Mouse (Mus musculus) thymus, adult 2 months (tissue): Measurements from ENCODE around the gene Sdc4. TPM values are rescaled to one million over a fixed set of nuclear protein-coding genes. Genes with fewer than 3 reads are reported as not detected.

Source experiments
- DNase-seq: peaks from one replicate; pipeline ENCODE4 v3.0.0; 2021
- H3K27ac ChIP-seq: fragments of 200-500 bp; 2 replicates; pipeline ENCODE4 v1.5.1; 2012; ENCODE audit warnings: low read length, control low read depth; ENCODE audit not compliant: control insufficient read depth, insufficient read depth
- H3K27me3 ChIP-seq: fragments of 200-500 bp; 2 replicates; pipeline ENCODE4 v1.6.1; 2012; ENCODE audit warnings: mild to moderate bottlenecking, low read length, moderate library complexity, mixed read lengths; ENCODE audit not compliant: control insufficient read depth, insufficient read depth
- H3K36me3 ChIP-seq: fragments of 200-500 bp; 2 replicates; pipeline ENCODE4 v1.6.1; 2012; ENCODE audit warnings: mild to moderate bottlenecking, low read length, moderate library complexity; ENCODE audit not compliant: control insufficient read depth, insufficient read depth
- H3K4me1 ChIP-seq: fragments of 200-500 bp; replicated peaks from 2 replicates; pipeline ENCODE4 v1.6.1; 2012; ENCODE audit warnings: low read length; ENCODE audit not compliant: control insufficient read depth, insufficient read depth
- H3K4me3 ChIP-seq: fragments of 200-500 bp; 2 replicates; pipeline ENCODE4 v1.5.1; 2012; ENCODE audit warnings: mild to moderate bottlenecking, low read length, control low read depth, moderate library complexity; ENCODE audit not compliant: control insufficient read depth, insufficient read depth
- CTCF ChIP-seq: fragments of 200-500 bp; IDR thresholded peaks from 2 replicates; pipeline ENCODE4 v1.5.1; 2012; ENCODE audit warnings: mild to moderate bottlenecking, control low read depth, low read length, moderate library complexity, borderline replicate concordance; ENCODE audit not compliant: control insufficient read depth, poor library complexity, insufficient read depth; ENCODE audit errors: extremely low read depth
- POLR2A ChIP-seq: fragments of 200-500 bp; IDR thresholded peaks from 2 replicates; pipeline ENCODE4 v1.6.1; 2012; ENCODE audit warnings: mild to moderate bottlenecking, low read length, control low read depth, moderate library complexity; ENCODE audit not compliant: control insufficient read depth, poor library complexity, insufficient read depth; ENCODE audit errors: extremely low read depth
- WGBS: fragments of 180-500 bp; shearing (Covaris S2); methylation state at CpG from one replicate; pipeline ENCODE4 v1.1.7; 2018; 5-methylcytosine and 5-hydroxymethylcytosine counted together
- polyA plus RNA-seq: library from polyadenylated mRNA; depleted of rRNA; stranded (reverse); fragments of >200 nt; gene quantifications from 2 replicates; pipeline ENCODE4 v1.2.3, GENCODE M21; 2012

The Sdc4 gene
- polyA plus RNA-seq, 1 experiment, result 18.6 TPM

DNA sequence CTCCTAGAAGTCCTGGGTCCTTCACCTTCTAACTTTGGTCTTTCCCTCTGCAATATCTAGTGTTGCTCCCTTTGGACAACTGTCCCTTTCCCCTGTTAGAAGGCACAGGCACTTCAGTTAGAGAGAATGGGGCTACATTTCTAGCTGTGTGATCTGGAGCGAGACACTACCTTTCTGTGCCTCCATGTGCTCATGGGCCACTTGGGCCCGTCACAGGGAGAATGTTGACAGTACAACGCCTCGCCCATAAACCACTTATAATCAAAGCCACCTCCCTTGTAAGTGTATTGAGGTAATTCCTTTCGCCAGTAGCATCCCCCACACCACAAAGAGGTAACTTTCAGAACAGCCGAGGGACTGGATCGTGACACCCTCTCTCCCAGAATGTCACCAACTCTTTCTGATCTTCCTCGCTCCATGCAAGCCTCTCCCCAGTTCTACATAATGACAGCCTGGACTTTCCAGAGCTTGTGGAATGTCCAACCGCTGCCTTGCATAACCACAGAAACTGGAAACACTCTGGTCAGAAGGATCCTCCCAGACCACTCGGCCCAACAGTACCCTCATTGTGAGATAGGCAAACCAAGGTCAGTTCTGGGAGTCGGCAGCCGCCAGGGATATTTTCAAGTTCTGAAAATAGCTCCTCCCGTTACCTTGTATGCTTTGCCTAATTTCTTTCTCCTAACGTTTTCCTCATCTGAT, 5.8 kb upstream of the Sdc4 start:
- TF ChIP-seq CTCF (no peak), POLR2A (no peak)
- Histone ChIP-seq H3K27ac (no peak overlapping the region), H3K4me1 (0 out of 2 replicates have a peak, but pooled peaks cover 3% of the 10 kb centered on the region), H3K27me3 (no peaks in the 10 kb centered on the region), H3K4me3 (no peak overlapping the region), H3K36me3 (no peaks in the 10 kb centered on the region)
- no peak for DNase-seq
- 96% methylated on average over 14 of the region's 14 CpGs for WGBS

DNA sequence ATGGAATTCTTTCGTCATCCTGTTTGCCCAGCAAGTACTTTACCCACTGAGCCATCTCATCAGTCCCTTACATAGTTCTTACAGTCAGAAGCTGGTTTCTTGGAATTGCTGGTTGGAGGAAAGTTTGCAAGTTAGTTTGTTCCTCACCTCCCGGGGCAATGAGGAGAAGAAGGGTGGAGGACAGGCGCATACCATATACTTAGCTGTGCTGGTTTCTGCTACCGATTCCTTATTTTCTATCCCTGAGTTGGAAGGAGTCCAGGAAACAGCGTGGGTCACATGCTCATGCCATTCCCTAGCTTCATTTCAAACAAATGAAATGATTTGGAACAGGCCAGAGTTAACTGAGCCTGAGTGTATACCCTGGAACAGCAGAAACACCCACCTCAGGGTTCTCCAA, 5.2 kb upstream of the Sdc4 start:
- H3K4me1 ChIP-seq, result 0 out of 2 replicates have a peak, but pooled peaks cover 3% of the 10 kb centered on the region
- H3K27ac ChIP-seq, result no peak overlapping the region
- H3K4me3 ChIP-seq, result no peak overlapping the region
- TF ChIP-seq POLR2A (no peak), CTCF (no peak)
- 85% methylated on average over 5 of the region's 5 CpGs for WGBS
- H3K27me3 ChIP-seq, result peaks cover under 1% of the 10 kb centered on the region; the same call in 1 of the 2 replicates
- DNase-seq, result no peak
- H3K36me3 ChIP-seq, result no peaks in the 10 kb centered on the region

DNA sequence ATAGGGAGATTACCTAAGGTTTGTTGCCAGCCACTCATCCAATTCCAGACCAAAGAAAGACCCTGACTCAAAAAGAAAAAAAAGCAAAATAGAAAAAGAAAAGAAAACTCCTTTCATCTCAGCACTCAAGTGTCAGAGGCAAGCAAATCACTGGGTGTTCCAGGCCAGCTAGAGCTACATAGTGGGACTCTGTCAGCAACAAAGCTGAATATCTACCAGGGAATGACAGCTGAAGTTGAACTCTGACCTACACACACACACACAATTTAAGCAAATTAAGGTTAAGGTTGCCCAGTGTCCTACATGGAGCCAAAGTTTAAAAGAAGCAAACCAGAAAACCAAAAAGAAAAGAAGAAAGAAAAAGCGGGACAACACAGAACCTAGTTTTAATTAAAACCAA, 4.5 kb upstream of the Sdc4 start:
- peaks cover 6% of the 10 kb centered on the region; the same call in 1 of the 2 replicates for H3K27me3 ChIP-seq
- no peak overlapping the region for H3K4me3 ChIP-seq
- peaks cover 7% of the 10 kb centered on the region; the same call in 1 of the 2 replicates for H3K4me1 ChIP-seq
- no peak overlapping the region for H3K27ac ChIP-seq
- no peaks in the 10 kb centered on the region for H3K36me3 ChIP-seq
- no peak for DNase-seq
- WGBS, result 88% methylated on average over 1 of the region's 1 CpGs
- TF ChIP-seq CTCF (no peak), POLR2A (no peak)

DNA sequence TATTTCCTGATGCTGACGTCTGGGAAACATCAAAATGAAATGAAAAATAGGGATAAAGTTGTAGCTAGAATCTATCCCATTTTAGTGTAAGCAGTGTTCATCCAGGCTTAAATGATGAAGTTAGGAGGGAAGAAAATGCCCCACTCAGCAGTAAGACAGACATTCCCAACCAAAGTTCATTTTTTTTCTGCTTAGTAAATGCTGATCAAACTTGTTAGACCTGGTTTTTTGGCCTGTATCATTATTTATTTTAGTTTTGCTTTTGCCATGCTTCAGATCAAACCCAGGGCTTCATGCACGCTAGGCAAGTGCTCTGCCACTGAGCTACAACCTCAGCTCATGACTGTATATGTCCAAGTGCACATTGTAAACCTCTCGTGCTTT, 2.4 kb upstream of the Sdc4 start:
- H3K27ac ChIP-seq, result no peak overlapping the region
- TF ChIP-seq CTCF, result no peak
- no peak for TF ChIP-seq POLR2A
- H3K4me3 ChIP-seq, result no peak overlapping the region
- no peaks in the 10 kb centered on the region for H3K36me3 ChIP-seq
- peaks cover 6% of the 10 kb centered on the region; the same call in 1 of the 2 replicates for H3K27me3 ChIP-seq
- WGBS, result 82% methylated on average over 3 of the region's 3 CpGs
- no peak for DNase-seq
- H3K4me1 ChIP-seq, result peaks cover 18% of the 10 kb centered on the region

DNA sequence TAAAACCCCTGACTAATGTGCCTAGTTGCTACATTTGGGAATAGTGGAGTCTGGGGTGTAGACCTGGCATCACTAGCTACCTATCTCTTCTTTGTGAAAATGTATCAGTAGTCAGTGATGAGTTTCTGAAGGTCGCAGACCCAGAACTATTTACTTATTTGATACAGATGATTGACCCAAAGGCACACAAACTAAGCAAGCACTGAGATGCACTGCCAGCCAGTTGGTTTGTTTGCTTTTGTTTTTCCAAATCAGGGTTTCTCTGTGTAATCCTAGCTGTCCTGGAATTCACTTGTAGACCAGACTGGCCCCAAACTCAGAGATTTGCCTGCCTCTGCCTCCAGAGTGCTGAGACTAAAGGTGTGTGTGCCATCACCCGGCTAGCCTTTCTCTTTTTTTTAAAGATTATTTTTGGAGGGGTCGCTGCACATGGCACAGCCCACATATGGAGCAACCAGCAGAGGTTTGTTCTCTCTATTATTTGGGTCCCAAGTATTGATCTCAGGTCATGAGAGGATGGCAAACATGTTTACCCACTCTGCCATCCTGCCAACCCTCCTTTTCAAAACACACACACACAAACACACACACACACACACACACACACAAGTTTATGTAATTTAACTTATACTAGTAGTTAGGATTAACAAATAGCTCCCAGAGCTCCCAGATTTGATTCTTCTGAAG, 1.9 kb upstream of the Sdc4 start:
- Histone ChIP-seq H3K4me1 (peaks cover 23% of the 10 kb centered on the region), H3K36me3 (no peaks in the 10 kb centered on the region), H3K4me3 (no peak overlapping the region), H3K27me3 (peaks cover 6% of the 10 kb centered on the region; the same call in 1 of the 2 replicates), H3K27ac (no peak overlapping the region)
- 89% methylated on average over 3 of the region's 3 CpGs for WGBS
- DNase-seq, result no peak
- no peak for TF ChIP-seq POLR2A

DNA sequence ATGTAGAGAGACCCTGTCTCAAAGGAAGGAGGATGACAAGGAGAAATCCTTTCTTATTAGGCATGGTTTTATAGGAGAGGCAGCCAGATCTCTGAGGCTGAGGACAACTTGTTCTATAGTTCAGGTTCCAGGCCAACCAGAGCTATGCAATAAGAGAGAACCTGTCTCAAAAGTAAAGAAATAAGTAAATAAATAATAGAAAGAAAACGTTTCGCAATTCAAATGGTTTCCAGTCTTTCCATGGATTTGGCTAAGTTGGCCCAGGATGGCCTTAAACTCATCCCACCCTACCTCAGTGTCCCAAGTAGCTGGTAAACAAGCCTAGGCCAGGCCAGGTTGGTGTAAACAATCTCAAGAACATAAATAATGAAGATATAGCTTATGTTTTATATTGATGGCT, 1.0 kb upstream of the Sdc4 start:
- peaks cover 31% of the 10 kb centered on the region for H3K4me1 ChIP-seq
- TF ChIP-seq POLR2A (no peak), CTCF (no peak)
- no peak for DNase-seq
- no peak overlapping the region for H3K4me3 ChIP-seq
- H3K27ac ChIP-seq, result no peak overlapping the region
- H3K36me3 ChIP-seq, result no peaks in the 10 kb centered on the region
- WGBS, result 92% methylated on average over 2 of the region's 2 CpGs
- peaks cover 6% of the 10 kb centered on the region; the same call in 1 of the 2 replicates for H3K27me3 ChIP-seq
